ENCODE assay signal across 14 mouse cellular contexts in genomic region chr17:50565376-50566123, GRCm38 (mm10). TPM values are rescaled to one million over a fixed set of nuclear protein-coding genes. Genes with fewer than 3 reads are reported as not detected.
DNase-seq lines count a peak whose midpoint lies in the region; ATAC-seq lines count a peak whose summit lies in the region.
"Had no signal": no experiment of that assay in that cellular context is flagged by ENCODE, and none has a peak within 500 bp of the region (broad histone marks: within the 10 kb centered on the region; RNA-seq: fewer than 3 reads in every experiment).

No protein-coding gene starts in this region.

- H3K4me3 ChIP-seq in hindbrain, embryonic 15.5 days = no peak overlapping the region
- H3K4me3 ChIP-seq in hindbrain, embryonic 10.5 days = no peak overlapping the region
- H3K4me3 ChIP-seq in limb, embryonic 10.5 days = no peak overlapping the region
- H3K4me3 ChIP-seq: gastrocnemius, adult 2 months; limb, embryonic 13.5 days; midbrain, embryonic 15.5 days had no signal

- 46% methylated on average over 8 of the region's 8 CpGs for WGBS in hindbrain, embryonic 15.5 days
- 66% methylated on average over 8 of the region's 8 CpGs for WGBS in hindbrain, embryonic 10.5 days
- 40% methylated on average over 8 of the region's 8 CpGs for WGBS in limb, embryonic 10.5 days

- H3K4me2 ChIP-seq in hindbrain, embryonic 15.5 days = no peak overlapping the region
- H3K4me2 ChIP-seq: limb, embryonic 13.5 days; midbrain, embryonic 15.5 days had no signal

- no peaks in the 10 kb centered on the region for H3K9me3 ChIP-seq in hindbrain, embryonic 15.5 days
- no peaks in the 10 kb centered on the region for H3K9me3 ChIP-seq in hindbrain, embryonic 10.5 days
- no peaks in the 10 kb centered on the region for H3K9me3 ChIP-seq in limb, embryonic 10.5 days (replicated peaks)
- H3K9me3 ChIP-seq: limb, embryonic 13.5 days; midbrain, embryonic 15.5 days had no signal

- H3K36me3 ChIP-seq in hindbrain, embryonic 15.5 days = no peaks in the 10 kb centered on the region
- H3K36me3 ChIP-seq in hindbrain, embryonic 10.5 days = no peaks in the 10 kb centered on the region
- no peaks in the 10 kb centered on the region for H3K36me3 ChIP-seq in limb, embryonic 10.5 days
- H3K36me3 ChIP-seq: limb, embryonic 13.5 days; midbrain, embryonic 15.5 days had no signal

- H3K27me3 ChIP-seq in hindbrain, embryonic 15.5 days = no peaks in the 10 kb centered on the region
- H3K27me3 ChIP-seq in hindbrain, embryonic 10.5 days (ENCODE audit: insufficient read depth, poor library complexity, severe bottlenecking) = no peaks in the 10 kb centered on the region
- no peaks in the 10 kb centered on the region for H3K27me3 ChIP-seq in limb, embryonic 10.5 days (ENCODE audit: low read depth, poor library complexity, severe bottlenecking)
- H3K27me3 ChIP-seq: limb, embryonic 13.5 days; midbrain, embryonic 15.5 days had no signal

- peak; percentile 46 for DNase-seq in cerebellum, adult 9-10 months
- no peak for DNase-seq in hindbrain, embryonic 10.5 days (ENCODE audit: low spot score)
- DNase-seq in adipocyte (ENCODE audit: low spot score) = peak; percentile 12
- DNase-seq in limb, embryonic 10.5 days (ENCODE audit: low spot score) = peak; percentile 48
- DNase-seq in layer of hippocampus, postnatal 10 days (ENCODE audit: low spot score in 2 of 2) = no peak
- DNase-seq in kidney, postnatal 14 days = no peak
- DNase-seq: adrenal gland, postnatal 25 days; gastrocnemius, adult 2 months; kidney, adult 8-10 months; thymus, adult 18-20 months had no signal

- peaks cover 15% of the 10 kb centered on the region for H3K4me1 ChIP-seq in hindbrain, embryonic 15.5 days (replicated peaks)
- no peaks in the 10 kb centered on the region for H3K4me1 ChIP-seq in hindbrain, embryonic 10.5 days (replicated peaks)
- H3K4me1 ChIP-seq in limb, embryonic 10.5 days = peaks cover 18% of the 10 kb centered on the region

- 0 out of 2 replicates have a peak overlapping the region, but pooled peaks have one; percentile 44 for H3K27ac ChIP-seq in hindbrain, embryonic 15.5 days (replicated peaks)
- no peak overlapping the region for H3K27ac ChIP-seq in hindbrain, embryonic 10.5 days
- H3K27ac ChIP-seq in limb, embryonic 10.5 days = no peak overlapping the region
- H3K27ac ChIP-seq: gastrocnemius, adult 2 months; limb, embryonic 13.5 days; midbrain, embryonic 15.5 days had no signal

- no peak overlapping the region for H3K9ac ChIP-seq in hindbrain, embryonic 15.5 days
- H3K9ac ChIP-seq: limb, embryonic 13.5 days; midbrain, embryonic 15.5 days had no signal

- ATAC-seq in cerebellum, adult (ENCODE audit: insufficient number of reproducible peaks, low FRiP score, low TSS enrichment) = no peak
- ATAC-seq in hindbrain, embryonic 15.5 days (ENCODE audit: low FRiP score, low read depth) = no peak
- ATAC-seq: midbrain, embryonic 15.5 days had no signal

RNA-seq across cellular contexts. Expression of gene Plcl2, which starts 56.3 kb away (rescaled TPM):
- polyA plus RNA-seq in hindbrain, embryonic 15.5 days (2015; fragmentation: Nextera tagmentation; extraction: Ambion mirVana) = 10.1 and 10.5 TPM in 2 replicates
- polyA plus RNA-seq in hindbrain, embryonic 10.5 days (2016; fragmentation: Nextera tagmentation; extraction: Ambion mirVana) = 3.6 and 4.1 TPM in 2 replicates
- polyA plus RNA-seq in limb, embryonic 10.5 days (2016; fragmentation: Nextera tagmentation; extraction: Ambion mirVana) = 5.0 and 6.4 TPM in 2 replicates
- 10 to 100 TPM; 51.9 to 56.6 TPM for total RNA-seq in layer of hippocampus, postnatal 10 days (2021)

Comparison
In these comparisons a context has a peak if more than half of its experiments do, and no peak if none do; other contexts are left out.
1. DNase-seq: peak in cerebellum, adult 9-10 months (single experiment), adipocyte (single experiment) and limb, embryonic 10.5 days (single experiment); none in hindbrain, embryonic 10.5 days (single experiment), layer of hippocampus, postnatal 10 days (0 of 2) and kidney, postnatal 14 days (single experiment).